Mouse (Mus musculus): ENCODE measurements around the gene Zfand3.
A peak's percentile ranks its signal among the peaks of the same experiment; 100 is the strongest.

GRCm38 (mm10) chr17:30105369-30105768 lies 100.8 kb downstream of the Zfand3 start:
- no peak for TF ChIP-seq EP300 (IDR thresholded peaks at IDR 0.05; ENCODE audit: low read depth)
- peak; percentile 61 for TF ChIP-seq CTCF (IDR thresholded peaks at IDR 0.05; ENCODE audit: low read depth)

Data from liver, embryonic 14.5 days (tissue).